Mouse (Mus musculus): ENCODE measurements at regions not wholly inside any gene's neighbourhood (a gene's known extent, or its start where the extent isn't known, plus 50 kb on each side); places are given as distances from the start of the nearest gene placed in this dataset.
"Not testable (repeated sequence)": the region's sequence is repeated elsewhere in the genome, so short reads cannot be mapped to it uniquely, and the experiment has no call there.

GRCm38 (mm10) chr13:111860931-111861330 is 52.1 kb upstream of the Map3k1 start:
- DNase-seq (ENCODE audit: low read depth, low spot score) = no peak

- DNase-seq (ENCODE audit: low read depth, low spot score) = no peak
Observed at GRCm38 (mm10) chr13:111862316-111862715, 53.5 kb upstream of the Map3k1 start.

- DNase-seq (ENCODE audit: low read depth, low spot score) = no peak
Observed at GRCm38 (mm10) chr13:111865956-111866355, 57.2 kb upstream of the Map3k1 start.

- DNase-seq (ENCODE audit: low read depth, low spot score) = no peak
Observed at GRCm38 (mm10) chr13:111867261-111867660, 58.5 kb upstream of the Map3k1 start.

GRCm38 (mm10) chr13:111867763-111868725 is 59.3 kb upstream of the Map3k1 start:
- no peak for DNase-seq (ENCODE audit: low read depth, low spot score)

GRCm38 (mm10) chr13:111868947-111869346 is 60.2 kb upstream of the Map3k1 start:
- DNase-seq (ENCODE audit: low read depth, low spot score) = no peak

GRCm38 (mm10) chr13:111869771-111870437 is 61.1 kb upstream of the Map3k1 start:
- peak; percentile 34 for DNase-seq (ENCODE audit: low read depth, low spot score)

GRCm38 (mm10) chr13:111870505-111870904 is 61.7 kb upstream of the Map3k1 start:
- no peak for DNase-seq (ENCODE audit: low read depth, low spot score)

- no peak for DNase-seq (ENCODE audit: low read depth, low spot score)
Observed at GRCm38 (mm10) chr13:111871672-111872410, 63.0 kb upstream of the Map3k1 start.

GRCm38 (mm10) chr13:111874330-111874729 is 65.5 kb upstream of the Map3k1 start:
- DNase-seq (ENCODE audit: low read depth, low spot score) = no peak

- no peak for DNase-seq (ENCODE audit: low read depth, low spot score)
Observed at GRCm38 (mm10) chr13:111876404-111876803, 67.6 kb upstream of the Map3k1 start.

GRCm38 (mm10) chr13:111876847-111877246 is 68.1 kb upstream of the Map3k1 start:
- no peak for DNase-seq (ENCODE audit: low read depth, low spot score)

GRCm38 (mm10) chr13:111883768-111884566 is 75.2 kb upstream of the Map3k1 start:
- not testable (repeated sequence) for DNase-seq (ENCODE audit: low read depth, low spot score)

GRCm38 (mm10) chr13:111890792-111891191 is 82.0 kb upstream of the Map3k1 start:
- no peak for DNase-seq (ENCODE audit: low read depth, low spot score)

- no peak for DNase-seq (ENCODE audit: low read depth, low spot score)
Observed at GRCm38 (mm10) chr13:111892141-111892540, 83.3 kb upstream of the Map3k1 start.

GRCm38 (mm10) chr13:111893221-111893713 is 84.5 kb upstream of the Map3k1 start:
- no peak for DNase-seq (ENCODE audit: low read depth, low spot score)

- no peak for DNase-seq (ENCODE audit: low read depth, low spot score)
Observed at GRCm38 (mm10) chr13:111894804-111895478, 86.1 kb upstream of the Map3k1 start.

GRCm38 (mm10) chr13:111896279-111896678 is 87.5 kb upstream of the Map3k1 start:
- DNase-seq (ENCODE audit: low read depth, low spot score) = no peak

GRCm38 (mm10) chr13:111903361-111903760 is 94.6 kb upstream of the Map3k1 start:
- no peak for DNase-seq (ENCODE audit: low read depth, low spot score)

GRCm38 (mm10) chr13:111903931-111904330 is 95.1 kb upstream of the Map3k1 start:
- DNase-seq (ENCODE audit: low read depth, low spot score) = no peak
